Mouse (Mus musculus) spleen, adult 18-20 months (tissue): ENCODE measurements around the gene Strc.
A peak's percentile ranks its signal among the peaks of the same experiment; 100 is the strongest.

Experiments used
- DNase-seq, 2 experiments: peaks; one replicate each; pipeline ENCODE4 v3.0.0; 2022; ENCODE audit warnings: mixed read lengths in 2 of 2

The Strc gene

DNA sequence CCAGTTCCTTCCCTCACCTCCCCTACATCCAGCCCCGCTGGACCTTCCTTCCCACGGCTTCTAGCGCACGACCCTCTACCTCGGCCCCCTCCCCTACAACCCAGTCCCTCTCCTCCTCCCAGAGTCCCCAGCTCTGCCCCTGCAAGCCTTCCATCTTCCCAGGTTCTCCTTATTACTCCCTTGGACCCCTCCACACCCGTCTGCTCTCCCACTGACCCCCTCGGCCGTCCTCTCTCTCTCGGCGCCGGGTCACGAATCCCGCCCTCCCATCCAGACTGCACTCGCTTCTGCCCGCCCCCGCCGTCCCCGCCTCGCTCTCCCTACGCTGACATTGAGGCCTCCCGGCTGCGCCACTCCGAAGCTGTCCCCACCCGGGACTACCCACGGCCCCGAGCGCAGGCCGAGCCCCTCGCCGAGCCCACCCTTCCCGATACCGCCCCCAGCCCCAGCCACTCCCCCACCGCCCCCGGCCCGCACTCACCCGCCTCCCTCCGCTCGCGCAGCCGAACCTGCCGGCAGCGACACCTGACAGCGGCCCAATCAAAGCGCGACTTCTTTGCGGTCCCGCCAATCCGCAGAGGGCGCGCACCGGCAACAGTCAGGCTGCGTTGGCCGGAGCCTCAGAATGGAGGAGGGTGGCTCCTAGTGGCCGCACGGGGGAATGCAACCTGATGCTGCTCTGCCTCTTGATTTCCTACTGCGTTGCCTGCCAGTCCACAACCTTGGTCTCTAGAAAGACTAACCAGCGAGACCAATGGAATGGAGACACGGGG, 32.0 kb downstream of the Strc start, which contains the start of gene Ppip5k1:
Gene Ppip5k1, minus strand, starts transcription at position 577 of the 773 bp plus-strand sequence.
- peak; percentile 90 to 93 for DNase-seq

DNA sequence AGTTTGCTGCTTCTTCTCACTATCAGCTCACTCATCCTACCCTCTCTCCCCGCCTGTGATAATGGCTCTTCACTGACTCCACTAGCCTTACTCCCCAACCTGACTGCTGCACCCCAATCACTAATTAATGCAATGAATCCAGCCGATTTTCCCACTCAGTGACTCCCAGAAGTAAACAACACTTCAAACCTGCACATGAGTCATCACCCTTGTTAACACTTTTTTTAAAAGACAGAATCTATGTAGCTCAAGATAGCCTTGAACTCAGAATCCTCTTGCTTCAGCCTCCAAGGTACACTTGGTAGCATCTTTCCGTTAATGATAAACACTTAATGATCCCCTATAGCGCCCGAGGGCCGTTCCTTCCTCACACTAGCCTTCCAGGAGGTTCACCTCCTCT, 32.6 kb downstream of the Strc start:
- DNase-seq: no peak

GRCm38 (mm10) chr2:121353156-121353555, 33.8 kb downstream of the Strc start:
- DNase-seq: no peak

- DNase-seq: no peak
Observed at GRCm38 (mm10) chr2:121339057-121339456, 47.9 kb downstream of the Strc start.

GRCm38 (mm10) chr2:121329492-121329891, 57.5 kb downstream of the Strc start:
- DNase-seq: no peak

- DNase-seq: no peak
Observed at GRCm38 (mm10) chr2:121323693-121324470, 63.1 kb downstream of the Strc start.

- DNase-seq: no peak
Observed at GRCm38 (mm10) chr2:121323041-121323440, 63.9 kb downstream of the Strc start.

- no peak for DNase-seq
Observed at GRCm38 (mm10) chr2:121316278-121316677, 70.7 kb downstream of the Strc start.
